Comparison of ENCODE assay signal across 11 mouse cellular contexts in genomic region chr4:62823555-62824250, GRCm38 (mm10).
DNase-seq lines count a peak whose midpoint lies in the region; ATAC-seq and TF ChIP-seq lines count a peak whose summit lies in the region.
"Had no signal": no experiment of that assay in that cellular context is flagged by ENCODE, and none has a peak within 500 bp of the region (broad histone marks: within the 10 kb centered on the region; RNA-seq: fewer than 3 reads in every experiment).

No protein-coding gene starts in this region.

- H3K36me3 ChIP-seq in limb, embryonic 14.5 days (ENCODE audit: control insufficient read depth, insufficient read depth, low read length), result no peaks in the 10 kb centered on the region

- peak; percentile 2 for DNase-seq in cerebellum, adult 11 months
- no peak for DNase-seq in cerebellum, adult 11-12 months
- DNase-seq in left cerebral cortex, postnatal 10 days (ENCODE audit: extremely low spot score in 1 of 2, low spot score in 2 of 2), result peak; percentile 9 to 49
- DNase-seq in left cerebral cortex, adult 8-10 months (ENCODE audit: low spot score in 2 of 2), result no peak
- peak; percentile 51 for DNase-seq in brain, adult 2 months (ENCODE audit: low read depth, low spot score)
- DNase-seq in limb, embryonic 14.5 days (ENCODE audit: low spot score), result peak; percentile 58
- no peak for DNase-seq in natural killer cell, adult 2 months (ENCODE audit: low spot score in 2 of 2)
- DNase-seq: B cell, adult 2 months; lung, postnatal 10 days had no signal

- no peaks in the 10 kb centered on the region for H3K9me3 ChIP-seq in limb, embryonic 14.5 days (ENCODE audit: control insufficient read depth, low read length)

- 30% methylated on average over 9 of the region's 9 CpGs for WGBS in limb, embryonic 14.5 days

- TF ChIP-seq POLR2A in limb, embryonic 14.5 days (IDR thresholded peaks at IDR 0.05; ENCODE audit: borderline replicate concordance, extremely low read depth, insufficient read depth, insufficient read length), result no peak

- no peak overlapping the region; the same call in 1 of the 2 replicates for H3K27ac ChIP-seq in limb, embryonic 14.5 days (replicated peaks; ENCODE audit: low read depth, low read length)

- ATAC-seq in limb, embryonic 14.5 days (ENCODE audit: low FRiP score, low read depth), result 0 out of 2 replicates have a peak, but pooled peaks have one; percentile 27
- no peak for ATAC-seq in granulocyte monocyte progenitor cell, adult 5-6 weeks (replicated peaks; ENCODE audit: poor library complexity, severe bottlenecking)
- ATAC-seq: intestine, postnatal 0 days had no signal

- no peaks in the 10 kb centered on the region for H3K27me3 ChIP-seq in limb, embryonic 14.5 days (ENCODE audit: control insufficient read depth, insufficient read depth, low read length)

- peaks cover 10% of the 10 kb centered on the region; the same call in 1 of the 2 replicates for H3K4me1 ChIP-seq in limb, embryonic 14.5 days (ENCODE audit: control insufficient read depth, insufficient read depth, low read length)

- intact Hi-C loops in left cerebral cortex, postnatal 10 days (cut with DNase I), result no loop called here

- H3K9ac ChIP-seq in limb, embryonic 14.5 days (ENCODE audit: low read depth, low read length, severe bottlenecking), result no peak overlapping the region

- no peak overlapping the region for H3K4me3 ChIP-seq in limb, embryonic 14.5 days (replicated peaks; ENCODE audit: low read length)

- no peak overlapping the region for H3K4me2 ChIP-seq in limb, embryonic 14.5 days (replicated peaks; ENCODE audit: low read depth, low read length, severe bottlenecking)

Comparison
In these comparisons a context has a peak if more than half of its experiments do, and no peak if none do; other contexts are left out.
1. DNase-seq: peak in cerebellum, adult 11 months (single experiment), left cerebral cortex, postnatal 10 days (2 of 2), brain, adult 2 months (single experiment) and limb, embryonic 14.5 days (single experiment); none in cerebellum, adult 11-12 months (single experiment), left cerebral cortex, adult 8-10 months (0 of 2) and natural killer cell, adult 2 months (0 of 2).